Mouse (Mus musculus) liver, adult 2 months (tissue): ENCODE measurements around the gene Mrpl9. TPM values are rescaled to one million over a fixed set of nuclear protein-coding genes. Genes with fewer than 3 reads are reported as not detected.

Experiments used
- DNase-seq: peaks from one replicate; pipeline ENCODE4 v3.0.0-alpha.2; 2011; ENCODE audit warnings: low read depth, low spot score; ENCODE audit errors: extremely low read depth
- H3K27ac ChIP-seq: fragments of 200-500 bp; replicated peaks from 2 replicates; pipeline ENCODE4 v1.5.1; 2012; ENCODE audit warnings: low read depth, mild to moderate bottlenecking, control low read depth, inconsistent platforms, low read length; ENCODE audit not compliant: insufficient read depth
- H3K27me3 ChIP-seq: fragments of 200-500 bp; 2 replicates; pipeline ENCODE4 v1.6.1; 2012; ENCODE audit warnings: mild to moderate bottlenecking, moderate library complexity, low read length, inconsistent platforms; ENCODE audit not compliant: control insufficient read depth, insufficient read depth
- H3K36me3 ChIP-seq: fragments of 200-500 bp; 2 replicates; pipeline ENCODE4 v1.6.1; 2012; ENCODE audit warnings: low read length, inconsistent platforms; ENCODE audit not compliant: control insufficient read depth, insufficient read depth
- H3K4me1 ChIP-seq: fragments of 200-500 bp; 2 replicates; pipeline ENCODE4 v1.6.1; 2011; ENCODE audit warnings: low read length; ENCODE audit not compliant: control insufficient read depth, insufficient read depth
- H3K4me3 ChIP-seq: fragments of 200-500 bp; 2 replicates; pipeline ENCODE4 v1.5.1; 2011; ENCODE audit warnings: low read depth, mild to moderate bottlenecking, control low read depth, low read length, moderate library complexity; ENCODE audit not compliant: insufficient read depth
- H3K79me2 ChIP-seq: fragments of 200-500 bp; 2 replicates; pipeline ENCODE4 v1.6.1; 2012; ENCODE audit warnings: inconsistent platforms, mild to moderate bottlenecking, low read length, moderate library complexity; ENCODE audit not compliant: control insufficient read depth, insufficient read depth
- H3K9ac ChIP-seq: fragments of 200-500 bp; 2 replicates; pipeline ENCODE4 v1.6.1; 2012; ENCODE audit warnings: low read depth, mild to moderate bottlenecking, control low read depth, inconsistent platforms, low read length
- CTCF ChIP-seq: fragments of 200-500 bp; IDR thresholded peaks from 2 replicates; pipeline ENCODE4 v1.5.1; 2011; ENCODE audit warnings: low read depth, low read length, control low read depth
- POLR2A ChIP-seq: fragments of 200-500 bp; IDR thresholded peaks from 2 replicates; pipeline ENCODE4 v1.6.1; 2011; ENCODE audit warnings: low read length, control low read depth; ENCODE audit not compliant: insufficient read depth; ENCODE audit errors: extremely low read depth
- WGBS: fragments of 180-500 bp; shearing (Covaris S2); methylation state at CpG from one replicate; pipeline ENCODE4 v1.1.7; 2018; 5-methylcytosine and 5-hydroxymethylcytosine counted together
- polyA plus RNA-seq: library from polyadenylated mRNA; depleted of rRNA; stranded (reverse); fragments of >200 nt; gene quantifications from 2 replicates; pipeline ENCODE4 v1.2.3, GENCODE M21; 2012; rRNA removed
- total RNA-seq: library from RNA; depleted of rRNA; stranded (reverse); fragments of >200 nt; gene quantifications from 2 replicates; pipeline ENCODE4 v1.2.3, GENCODE M21; 2014; rRNA removed

The Mrpl9 gene
- total and polyA plus RNA-seq, 2 experiments = 31.1 to 45.9 TPM

- peak; percentile 11 for DNase-seq
- 78% methylated on average over 17 of the region's 17 CpGs for WGBS
- Histone ChIP-seq H3K4me1 (no peaks in the 10 kb centered on the region), H3K27ac (no peak overlapping the region), H3K4me3 (no peak overlapping the region), H3K27me3 (peaks cover 7% of the 10 kb centered on the region; the same call in 1 of the 2 replicates), H3K79me2 (no peaks in the 10 kb centered on the region), H3K36me3 (no peaks in the 10 kb centered on the region), H3K9ac (no peak overlapping the region)
- TF ChIP-seq CTCF = no peak
- TF ChIP-seq POLR2A = no peak
Observed at GRCm38 (mm10) chr3:94482764-94483385, 39.8 kb downstream of the Mrpl9 start.

DNA sequence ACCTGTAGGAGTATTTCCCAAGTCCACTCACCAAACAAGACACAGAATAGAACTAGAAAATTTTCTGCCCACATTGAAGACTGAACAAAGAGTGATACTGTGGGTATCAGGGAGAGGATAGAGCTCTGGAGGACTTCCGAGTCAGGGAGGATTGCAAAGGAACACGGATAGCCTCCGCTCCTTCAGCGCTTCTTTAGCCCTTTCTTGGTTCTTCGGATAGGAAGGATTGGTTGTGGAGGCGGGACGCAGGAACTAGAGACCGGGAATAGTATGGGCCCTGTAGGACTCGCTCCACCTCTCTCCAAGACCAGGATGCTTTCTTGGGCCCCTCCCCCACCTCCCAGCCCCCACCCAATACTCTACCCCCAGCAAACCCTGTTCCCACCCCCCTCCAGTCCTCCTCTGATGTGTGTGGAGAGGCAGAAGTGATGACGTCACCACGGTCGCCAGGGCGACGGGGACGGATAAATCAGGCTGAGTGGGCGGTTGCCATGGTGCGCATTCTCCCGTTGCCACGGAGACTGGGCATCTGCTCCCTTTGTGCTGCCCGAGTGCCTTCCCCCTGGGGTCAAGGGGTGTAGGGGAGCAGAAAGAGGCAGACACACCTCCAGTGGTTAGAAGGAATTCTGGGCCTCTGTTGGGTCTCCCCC is 40.8 kb downstream of the Mrpl9 start:
- no peak for DNase-seq

GRCm38 (mm10) chr3:94485922-94486321 is 42.8 kb downstream of the Mrpl9 start:
- Histone ChIP-seq H3K27me3 (no peaks in the 10 kb centered on the region), H3K36me3 (no peaks in the 10 kb centered on the region), H3K9ac (no peak overlapping the region), H3K79me2 (no peaks in the 10 kb centered on the region), H3K4me1 (no peaks in the 10 kb centered on the region), H3K4me3 (no peak overlapping the region), H3K27ac (no peak overlapping the region)
- TF ChIP-seq POLR2A = no peak
- TF ChIP-seq CTCF = no peak
- 81% methylated on average over 7 of the region's 7 CpGs for WGBS
- DNase-seq = no peak

More for the DNA sequence above, 40.8 kb downstream of the Mrpl9 start:
- Histone ChIP-seq H3K36me3 (no peaks in the 10 kb centered on the region), H3K9ac (no peak overlapping the region), H3K79me2 (no peaks in the 10 kb centered on the region), H3K27me3 (0 out of 2 replicates have a peak, but pooled peaks cover under 1% of the 10 kb centered on the region), H3K4me3 (no peak overlapping the region), H3K4me1 (no peaks in the 10 kb centered on the region), H3K27ac (no peak overlapping the region)
- 44% methylated on average over 20 of the region's 20 CpGs for WGBS
- no peak for TF ChIP-seq POLR2A
- TF ChIP-seq CTCF = no peak

GRCm38 (mm10) chr3:94487581-94487980 is 44.5 kb downstream of the Mrpl9 start:
- no peak for TF ChIP-seq POLR2A
- TF ChIP-seq CTCF = no peak
- Histone ChIP-seq H3K79me2 (no peaks in the 10 kb centered on the region), H3K36me3 (no peaks in the 10 kb centered on the region), H3K4me1 (no peaks in the 10 kb centered on the region), H3K9ac (no peak overlapping the region), H3K27ac (no peak overlapping the region), H3K4me3 (no peak overlapping the region), H3K27me3 (no peaks in the 10 kb centered on the region)
- WGBS = 79% methylated on average over 6 of the region's 6 CpGs
- DNase-seq = no peak

GRCm38 (mm10) chr3:94497162-94497561 is 54.0 kb downstream of the Mrpl9 start:
- Histone ChIP-seq H3K27me3 (no peaks in the 10 kb centered on the region), H3K9ac (no peak overlapping the region), H3K79me2 (no peaks in the 10 kb centered on the region), H3K27ac (no peak overlapping the region), H3K36me3 (peaks cover 20% of the 10 kb centered on the region), H3K4me1 (no peaks in the 10 kb centered on the region), H3K4me3 (no peak overlapping the region)
- no peak for TF ChIP-seq CTCF
- TF ChIP-seq POLR2A = no peak
- no peak for DNase-seq
- 81% methylated on average over 4 of the region's 4 CpGs for WGBS

Other genes with a start within 250 kb of the Mrpl9 start
- not detected in 2 replicates for gene Gm5286, start 246.6 kb upstream of the Mrpl9 start, total RNA-seq
- gene Gm5286, start 246.6 kb upstream of the Mrpl9 start, polyA plus RNA-seq = not detected in 2 replicates
- not detected in 2 replicates for gene Gm4778, start 179.3 kb upstream of the Mrpl9 start, total RNA-seq
- gene Gm4778, start 179.3 kb upstream of the Mrpl9 start, polyA plus RNA-seq = not detected in 2 replicates
- 14.2 and 15.6 TPM in 2 replicates for gene Them4, start 133.2 kb upstream of the Mrpl9 start, total RNA-seq
- 3.9 and 4.6 TPM in 2 replicates for gene Them4, start 133.2 kb upstream of the Mrpl9 start, polyA plus RNA-seq
- 0.09 and 0.20 TPM in 2 replicates for gene Them5, start 101.2 kb upstream of the Mrpl9 start, total RNA-seq
- not detected in 2 replicates for gene Them5, start 101.2 kb upstream of the Mrpl9 start, polyA plus RNA-seq
- gene C2cd4d, start 80.9 kb upstream of the Mrpl9 start, total RNA-seq = 0.18 and 0.40 TPM in 2 replicates
- 2.1 and 2.5 TPM in 2 replicates for gene C2cd4d, start 80.9 kb upstream of the Mrpl9 start, polyA plus RNA-seq
- gene Rorc, start 70.5 kb upstream of the Mrpl9 start, total RNA-seq = 36.3 and 50.3 TPM in 2 replicates
- 31.6 and 34.4 TPM in 2 replicates for gene Rorc, start 70.5 kb upstream of the Mrpl9 start, polyA plus RNA-seq
- gene Lingo4, start 44.8 kb upstream of the Mrpl9 start, total RNA-seq = 0.20 and 0.37 TPM in 2 replicates
- gene Lingo4, start 44.8 kb upstream of the Mrpl9 start, polyA plus RNA-seq = 0.12 and 0.16 TPM in 2 replicates
- gene Tdrkh, start 30.0 kb upstream of the Mrpl9 start, total RNA-seq = 1.5 and 1.8 TPM in 2 replicates
- 0.22 and 0.66 TPM in 2 replicates for gene Tdrkh, start 30.0 kb upstream of the Mrpl9 start, polyA plus RNA-seq
- 0.37 TPM in 1 of 2 replicates, not detected in the other for gene Oaz3, start 597 bp downstream of the Mrpl9 start, total RNA-seq
- gene Oaz3, start 597 bp downstream of the Mrpl9 start, polyA plus RNA-seq = 0.15 and 0.43 TPM in 2 replicates
- gene Celf3, start 35.0 kb downstream of the Mrpl9 start, total RNA-seq = not detected in 2 replicates
- gene Celf3, start 35.0 kb downstream of the Mrpl9 start, polyA plus RNA-seq = 0.05 TPM in 1 of 2 replicates, not detected in the other
- gene Riiad1, start 37.0 kb downstream of the Mrpl9 start, total RNA-seq = not detected in 2 replicates
- gene Riiad1, start 37.0 kb downstream of the Mrpl9 start, polyA plus RNA-seq = not detected in 2 replicates
- gene Snx27, start 139.4 kb downstream of the Mrpl9 start, total RNA-seq = 9.6 and 13.6 TPM in 2 replicates
- gene Snx27, start 139.4 kb downstream of the Mrpl9 start, polyA plus RNA-seq = 4.7 TPM in 2 replicates
- not detected in 2 replicates for gene Gm10972, start 199.8 kb downstream of the Mrpl9 start, total RNA-seq
- gene Gm10972, start 199.8 kb downstream of the Mrpl9 start, polyA plus RNA-seq = not detected in 2 replicates
- 2.1 and 2.6 TPM in 2 replicates for gene Tuft1, start 215.6 kb downstream of the Mrpl9 start, total RNA-seq
- gene Tuft1, start 215.6 kb downstream of the Mrpl9 start, polyA plus RNA-seq = 2.6 and 7.3 TPM in 2 replicates